Mouse (Mus musculus) erythroblast, embryonic 14.5 days (primary cell): ENCODE data around the gene Flt1.

Experiments
- GATA1 ChIP-seq: IDR thresholded peaks from 2 replicates; pipeline ENCODE4 v1.6.1; 2012; ENCODE audit warnings: low read length, inconsistent platforms, mixed read lengths
- TAL1 ChIP-seq: IDR thresholded peaks from 3 replicates; pipeline ENCODE4 v1.6.1; 2012; ENCODE audit warnings: low read length, inconsistent platforms, mixed read lengths

GRCm38 (mm10) chr5:147764061-147764460, 38.2 kb upstream of the Flt1 start:
- TF ChIP-seq GATA1, result no peak
- TF ChIP-seq TAL1, result no peak
